Mouse (Mus musculus) ES-E14 (cell line): ENCODE measurements at regions not wholly inside any gene's neighbourhood (a gene's known extent, or its start where the extent isn't known, plus 50 kb on each side); places are given as distances from the start of the nearest gene placed in this dataset.

Source experiments
- ZC3H11A ChIP-seq: IDR thresholded peaks from 2 replicates; pipeline ENCODE4 v1.6.1; 2012; ENCODE audit warnings: low read depth, mild to moderate bottlenecking, inconsistent platforms, low read length, borderline replicate concordance
- ZNF384 ChIP-seq: IDR thresholded peaks from 2 replicates; pipeline ENCODE4 v1.6.1; 2012; ENCODE audit warnings: low read depth, low read length, inconsistent platforms

GRCm38 (mm10) chr12:12722982-12723661 is 218.6 kb downstream of the Mycn start:
- TF ChIP-seq ZNF384 = no peak
- TF ChIP-seq ZC3H11A = no peak
